Mouse (Mus musculus): ENCODE data around the gene Ugt2b36. TPM values are rescaled to one million over a fixed set of nuclear protein-coding genes. Genes with fewer than 3 reads are reported as not detected.

The Ugt2b36 gene
- polyA plus RNA-seq, 1 experiment from 2014 or later = not detected

Other genes with a start within 250 kb of the Ugt2b36 start
- gene Ugt2b34, start 185.6 kb downstream of the Ugt2b36 start, polyA plus RNA-seq (2014; fragmentation: Nextera tagmentation; extraction: Ambion mirVana) = not detected in 2 replicates
- not detected in 2 replicates for gene Ugt2b1, start 166.0 kb downstream of the Ugt2b36 start, polyA plus RNA-seq (2014; fragmentation: Nextera tagmentation; extraction: Ambion mirVana)
- not detected in 2 replicates for gene Ugt2b35, start 91.7 kb downstream of the Ugt2b36 start, polyA plus RNA-seq (2014; fragmentation: Nextera tagmentation; extraction: Ambion mirVana)
- gene Ugt2b5, start 47.8 kb upstream of the Ugt2b36 start, polyA plus RNA-seq (2014; fragmentation: Nextera tagmentation; extraction: Ambion mirVana) = not detected in 2 replicates
- not detected in 2 replicates for gene Ugt2b37, start 162.2 kb upstream of the Ugt2b36 start, polyA plus RNA-seq (2014; fragmentation: Nextera tagmentation; extraction: Ambion mirVana)
- gene Ugt2a3, start 244.6 kb upstream of the Ugt2b36 start, polyA plus RNA-seq (2014; fragmentation: Nextera tagmentation; extraction: Ambion mirVana) = not detected in 2 replicates